Mouse (Mus musculus) heart, adult 2 months (tissue): ENCODE measurements at regions not wholly inside any gene's neighbourhood (a gene's known extent, or its start where the extent isn't known, plus 50 kb on each side); places are given as distances from the start of the nearest gene placed in this dataset.

ENCODE experiments used
- DNase-seq, 2 experiments: peaks; one replicate each; pipeline ENCODE4 v3.0.0; 2021
- H3K27ac ChIP-seq: fragments of 200-600 bp; 2 replicates; pipeline ENCODE4 v1.8.1; 2022
- H3K27me3 ChIP-seq: fragments of 200-500 bp; 2 replicates; pipeline ENCODE4 v1.6.1; 2012; ENCODE audit warnings: mild to moderate bottlenecking, low read length, inconsistent platforms, mixed read lengths; ENCODE audit not compliant: control insufficient read depth, insufficient read depth
- H3K36me3 ChIP-seq: fragments of 200-500 bp; 2 replicates; pipeline ENCODE4 v1.6.1; 2012; ENCODE audit warnings: low read length, inconsistent platforms; ENCODE audit not compliant: control insufficient read depth, insufficient read depth
- H3K4me1 ChIP-seq: fragments of 200-500 bp; 2 replicates; pipeline ENCODE4 v1.6.1; 2011; ENCODE audit warnings: low read length; ENCODE audit not compliant: control insufficient read depth, insufficient read depth
- H3K4me3 ChIP-seq: fragments of 200-600 bp; 2 replicates; pipeline ENCODE4 v1.8.1; 2022
- H3K79me2 ChIP-seq: fragments of 200-500 bp; replicated peaks from 2 replicates; pipeline ENCODE4 v1.6.1; 2012; ENCODE audit warnings: mild to moderate bottlenecking, inconsistent platforms, low read length, moderate library complexity, mixed read lengths; ENCODE audit not compliant: control insufficient read depth, insufficient read depth
- H3K9ac ChIP-seq: fragments of 200-500 bp; 2 replicates; pipeline ENCODE4 v1.6.1; 2012; ENCODE audit warnings: low read depth, mild to moderate bottlenecking, control low read depth, inconsistent platforms, low read length, mixed read lengths
- CTCF ChIP-seq: fragments of 200-600 bp; IDR thresholded peaks from 2 replicates; pipeline ENCODE4 v1.8.1; 2022; ENCODE audit warnings: antibody characterized with exemption, mild to moderate bottlenecking, moderate library complexity
- EP300 ChIP-seq: fragments of 200-500 bp; IDR thresholded peaks from 2 replicates; pipeline ENCODE4 v1.6.1; 2011; ENCODE audit warnings: low read depth, low read length, control low read depth; ENCODE audit not compliant: insufficient read depth
- POLR2A ChIP-seq: fragments of 200-500 bp; IDR thresholded peaks from 2 replicates; pipeline ENCODE4 v1.6.1; 2011; ENCODE audit warnings: mild to moderate bottlenecking, low read depth, low read length, control low read depth; ENCODE audit not compliant: insufficient read depth
- WGBS: fragments of 180-500 bp; shearing (Covaris S2); methylation state at CpG from one replicate; pipeline ENCODE4 v1.1.7; 2018; 5-methylcytosine and 5-hydroxymethylcytosine counted together
- intact Hi-C: fragments of 180-260 bp; cut with DNase I; formaldehyde crosslinking; loops from one replicate; pipeline ENCODE4 v1.15.1; 2025

- Histone ChIP-seq H3K79me2 (no peaks in the 10 kb centered on the region), H3K4me1 (no peaks in the 10 kb centered on the region), H3K27ac (no peak overlapping the region), H3K9ac (no peak overlapping the region), H3K4me3 (no peak overlapping the region), H3K36me3 (no peaks in the 10 kb centered on the region), H3K27me3 (no peaks in the 10 kb centered on the region)
- intact Hi-C loops, result loop anchor here (5.0 kb wide), 1 partner anchor 143 kb away; the partner anchor contains the start of gene Acsl4
- WGBS, result 88% methylated on average over 1 of the region's 1 CpGs
- no peak for TF ChIP-seq POLR2A
- no peak for DNase-seq
Observed at GRCm38 (mm10) chrX:142535540-142535939, 145.2 kb upstream of the Acsl4 start.

DNA sequence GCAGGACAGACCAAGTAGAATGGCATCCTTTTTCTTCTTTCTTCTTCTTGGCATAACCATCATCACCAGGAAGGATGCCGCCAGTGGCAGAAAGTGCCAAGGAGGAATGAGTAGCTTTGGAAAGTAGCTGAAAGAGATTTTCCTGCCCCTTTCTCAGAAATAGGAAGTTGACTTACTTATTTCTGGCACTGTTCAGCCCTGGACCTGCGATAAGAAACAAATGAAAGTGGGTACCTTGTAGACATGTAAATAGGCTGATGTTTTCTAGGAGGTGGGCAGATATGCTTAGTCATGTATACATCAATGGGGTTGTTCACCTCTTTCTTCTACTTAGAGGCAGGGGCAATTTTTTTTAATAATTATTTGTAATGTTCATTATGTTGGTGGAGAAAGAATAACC lies 145.3 kb upstream of the Tmem164 start:
- no peak for DNase-seq
- intact Hi-C loops, result loop anchor here (5.0 kb wide), 1 partner anchor 144 kb away; the partner anchor contains the start of gene Acsl4
- WGBS, result 52% methylated on average over 2 of the region's 2 CpGs
- no peaks in the 10 kb centered on the region for H3K36me3 ChIP-seq
- no peak overlapping the region for H3K4me3 ChIP-seq
- no peaks in the 10 kb centered on the region for H3K79me2 ChIP-seq
- H3K9ac ChIP-seq, result no peak overlapping the region
- no peaks in the 10 kb centered on the region for H3K4me1 ChIP-seq
- TF ChIP-seq CTCF (no peak), POLR2A (no peak), EP300 (no peak)
- H3K27me3 ChIP-seq, result no peaks in the 10 kb centered on the region
- H3K27ac ChIP-seq, result no peak overlapping the region

- no peak for TF ChIP-seq EP300
- Histone ChIP-seq H3K27me3 (no peaks in the 10 kb centered on the region), H3K27ac (no peak overlapping the region), H3K36me3 (no peaks in the 10 kb centered on the region), H3K4me3 (no peak overlapping the region), H3K79me2 (no peaks in the 10 kb centered on the region), H3K4me1 (no peaks in the 10 kb centered on the region), H3K9ac (no peak overlapping the region)
- DNase-seq, result no peak
- WGBS, result 70% methylated on average over 5 of the region's 5 CpGs
- intact Hi-C loops, result loop anchor here (5.0 kb wide), 1 partner anchor 145 kb away; the partner anchor contains the start of gene Acsl4
Observed at GRCm38 (mm10) chrX:142537259-142537963, 143.8 kb upstream of the Tmem164 start.

GRCm38 (mm10) chrX:142540264-142540663 lies 140.9 kb upstream of the Tmem164 start:
- H3K36me3 ChIP-seq, result no peaks in the 10 kb centered on the region
- no peaks in the 10 kb centered on the region for H3K27me3 ChIP-seq
- 17% methylated on average over 7 of the region's 7 CpGs for WGBS
- H3K79me2 ChIP-seq, result no peaks in the 10 kb centered on the region
- no peak overlapping the region for H3K9ac ChIP-seq
- intact Hi-C loops, result loop anchor here (5.0 kb wide), 2 partner anchors 213 to 338 kb away; no protein-coding TSS in a partner anchor
- no peak for TF ChIP-seq EP300
- TF ChIP-seq CTCF, result peak; percentile 98
- H3K27ac ChIP-seq, result no peak overlapping the region
- no peaks in the 10 kb centered on the region for H3K4me1 ChIP-seq
- peak; percentile 34 to 59 for DNase-seq
- H3K4me3 ChIP-seq, result no peak overlapping the region

DNA sequence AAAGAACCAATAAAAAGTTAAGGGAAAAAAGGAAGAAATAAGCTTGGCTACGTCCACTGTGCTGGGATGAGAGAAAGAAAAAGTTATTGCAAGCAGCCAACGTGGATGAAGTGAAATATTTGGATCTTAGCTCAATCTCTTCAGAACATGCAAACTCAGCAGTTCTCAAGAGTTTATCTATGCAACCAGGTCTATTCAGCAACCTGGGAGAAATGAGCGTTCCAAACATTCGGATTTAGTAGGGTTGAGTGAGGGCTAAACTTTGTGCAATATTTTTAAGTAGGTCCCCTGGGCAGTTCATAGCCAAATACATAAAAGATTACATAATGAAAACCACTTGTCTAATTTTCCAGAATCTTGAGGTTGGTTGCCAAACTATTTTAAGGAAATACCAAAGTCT lies 129.0 kb upstream of the Tmem164 start:
- no peaks in the 10 kb centered on the region for H3K36me3 ChIP-seq
- H3K9ac ChIP-seq, result no peak overlapping the region
- intact Hi-C loops, result loop anchor here (5.0 kb wide), 1 partner anchor 505 kb away; no protein-coding TSS in a partner anchor
- H3K4me1 ChIP-seq, result no peaks in the 10 kb centered on the region
- TF ChIP-seq CTCF, result no peak
- no peak for TF ChIP-seq POLR2A
- no peak for TF ChIP-seq EP300
- DNase-seq, result no peak
- no peaks in the 10 kb centered on the region for H3K79me2 ChIP-seq
- no peak overlapping the region for H3K27ac ChIP-seq
- H3K4me3 ChIP-seq, result no peak overlapping the region
- WGBS, result 60% methylated on average over 4 of the region's 4 CpGs
- H3K27me3 ChIP-seq, result no peaks in the 10 kb centered on the region

GRCm38 (mm10) chrX:142554161-142554560 lies 127.0 kb upstream of the Tmem164 start:
- Histone ChIP-seq H3K4me3 (no peak overlapping the region), H3K4me1 (no peaks in the 10 kb centered on the region), H3K9ac (no peak overlapping the region), H3K79me2 (no peaks in the 10 kb centered on the region), H3K27ac (no peak overlapping the region), H3K27me3 (no peaks in the 10 kb centered on the region), H3K36me3 (no peaks in the 10 kb centered on the region)
- TF ChIP-seq POLR2A, result no peak
- TF ChIP-seq EP300, result no peak
- TF ChIP-seq CTCF, result peak; percentile 74
- DNase-seq, result peak in 1 of 2 experiments; percentile 30
- 6% methylated on average over 5 of the region's 5 CpGs for WGBS
- intact Hi-C loops, result loop anchor here (1.0 to 5.0 kb wide), 2 partner anchors 254 to 503 kb away; no protein-coding TSS in a partner anchor
